Mouse (Mus musculus): Measurements from ENCODE around the gene Slc29a1. TPM values are rescaled to one million over a fixed set of nuclear protein-coding genes. Genes with fewer than 3 reads are reported as not detected.

Gene Slc29a1
- total and polyA plus RNA-seq, 3 experiments, result 80.3 to 160 (median 84.6) TPM

GRCm38 (mm10) chr17:45551816-45552451 lies 47.5 kb downstream of the Slc29a1 start:
- H3K4me3 ChIP-seq, result no peak overlapping the region
- no peak overlapping the region for H3K9ac ChIP-seq (ENCODE audit: low read depth, low read length)
- peaks cover 9% of the 10 kb centered on the region for H3K27me3 ChIP-seq (ENCODE audit: control insufficient read depth, insufficient read depth, low read length)
- H3K36me3 ChIP-seq (ENCODE audit: control insufficient read depth, insufficient read depth, low read length), result no peaks in the 10 kb centered on the region
- H3K27ac ChIP-seq, result no peak overlapping the region
- peaks cover 3% of the 10 kb centered on the region; the same call in 1 of the 2 replicates for H3K4me1 ChIP-seq (ENCODE audit: control insufficient read depth, insufficient read depth, low read length)
- no peaks in the 10 kb centered on the region for H3K79me2 ChIP-seq (replicated peaks; ENCODE audit: control insufficient read depth, insufficient read depth, low read length)
- intact Hi-C loops (cut with DNase I), result loop anchor here (1.0 kb wide), 2 partner anchors 36 to 74 kb away; no protein-coding TSS in a partner anchor
- 6% methylated on average over 8 of the region's 8 CpGs for WGBS
- DNase-seq, result peak; percentile 74 to 83
- TF ChIP-seq CTCF (IDR thresholded peaks at IDR 0.05) (peak; percentile 96), POLR2A (IDR thresholded peaks at IDR 0.05; ENCODE audit: insufficient read depth, low read depth, low read length) (no peak), EP300 (IDR thresholded peaks at IDR 0.05; ENCODE audit: insufficient read depth, low read depth, low read length) (peak; percentile 84)

- intact Hi-C loops (cut with DNase I), result no loop called here
- H3K27me3 ChIP-seq (ENCODE audit: control insufficient read depth, insufficient read depth, low read length), result peaks cover 13% of the 10 kb centered on the region
- WGBS, result 51% methylated on average over 7 of the region's 7 CpGs
These were observed 48.1 kb downstream of the Slc29a1 start for GRCm38 (mm10) chr17:45551249-45551796.

GRCm38 (mm10) chr17:45550253-45550652 lies 49.2 kb downstream of the Slc29a1 start:
- H3K4me3 ChIP-seq, result no peak overlapping the region
- H3K27ac ChIP-seq, result no peak overlapping the region
- H3K9ac ChIP-seq (ENCODE audit: low read depth, low read length), result no peak overlapping the region
- TF ChIP-seq EP300 (IDR thresholded peaks at IDR 0.05; ENCODE audit: insufficient read depth, low read depth, low read length) (no peak), CTCF (IDR thresholded peaks at IDR 0.05) (no peak), POLR2A (IDR thresholded peaks at IDR 0.05; ENCODE audit: insufficient read depth, low read depth, low read length) (no peak)
- no peaks in the 10 kb centered on the region for H3K36me3 ChIP-seq (ENCODE audit: control insufficient read depth, insufficient read depth, low read length)
- peaks cover 2% of the 10 kb centered on the region; the same call in 1 of the 2 replicates for H3K4me1 ChIP-seq (ENCODE audit: control insufficient read depth, insufficient read depth, low read length)
- no peaks in the 10 kb centered on the region for H3K79me2 ChIP-seq (replicated peaks; ENCODE audit: control insufficient read depth, insufficient read depth, low read length)
- no peak for DNase-seq
- 42% methylated on average over 5 of the region's 5 CpGs for WGBS
- intact Hi-C loops (cut with DNase I), result no loop called here
- peaks cover 19% of the 10 kb centered on the region for H3K27me3 ChIP-seq (ENCODE audit: control insufficient read depth, insufficient read depth, low read length)

More at GRCm38 (mm10) chr17:45551249-45551796, 48.1 kb downstream of the Slc29a1 start:
- H3K27ac ChIP-seq, result no peak overlapping the region
- H3K4me3 ChIP-seq, result no peak overlapping the region
- no peak for TF ChIP-seq CTCF (IDR thresholded peaks at IDR 0.05)
- TF ChIP-seq EP300 (IDR thresholded peaks at IDR 0.05; ENCODE audit: insufficient read depth, low read depth, low read length), result no peak
- no peak for TF ChIP-seq POLR2A (IDR thresholded peaks at IDR 0.05; ENCODE audit: insufficient read depth, low read depth, low read length)
- H3K79me2 ChIP-seq (replicated peaks; ENCODE audit: control insufficient read depth, insufficient read depth, low read length), result no peaks in the 10 kb centered on the region
- DNase-seq, result no peak
- H3K36me3 ChIP-seq (ENCODE audit: control insufficient read depth, insufficient read depth, low read length), result no peaks in the 10 kb centered on the region
- peaks cover 2% of the 10 kb centered on the region; the same call in 1 of the 2 replicates for H3K4me1 ChIP-seq (ENCODE audit: control insufficient read depth, insufficient read depth, low read length)
- H3K9ac ChIP-seq (ENCODE audit: low read depth, low read length), result no peak overlapping the region

GRCm38 (mm10) chr17:45549617-45550181 lies 49.7 kb downstream of the Slc29a1 start, which contains the start of gene Tmem151b:
Gene Tmem151b, minus strand, starts transcription at chr17:45549677.
- peaks cover 2% of the 10 kb centered on the region; the same call in 1 of the 2 replicates for H3K4me1 ChIP-seq (ENCODE audit: control insufficient read depth, insufficient read depth, low read length)
- H3K9ac ChIP-seq (ENCODE audit: low read depth, low read length), result peak within 1 kb of the TSS; percentile 31; the same call in 1 of the 2 replicates
- peaks cover 24% of the 10 kb centered on the region for H3K27me3 ChIP-seq (ENCODE audit: control insufficient read depth, insufficient read depth, low read length)
- WGBS, result 2% methylated on average over 28 of the region's 29 CpGs
- H3K79me2 ChIP-seq (replicated peaks; ENCODE audit: control insufficient read depth, insufficient read depth, low read length), result no peaks in the 10 kb centered on the region
- no peak within 1 kb of the TSS for H3K27ac ChIP-seq
- no peak for DNase-seq
- intact Hi-C loops (cut with DNase I), result no loop called here
- no peaks in the 10 kb centered on the region for H3K36me3 ChIP-seq (ENCODE audit: control insufficient read depth, insufficient read depth, low read length)
- H3K4me3 ChIP-seq, result peak within 1 kb of the TSS; percentile 46
- no peak for TF ChIP-seq EP300 (IDR thresholded peaks at IDR 0.05; ENCODE audit: insufficient read depth, low read depth, low read length)
- TF ChIP-seq CTCF (IDR thresholded peaks at IDR 0.05), result no peak
- TF ChIP-seq POLR2A (IDR thresholded peaks at IDR 0.05; ENCODE audit: insufficient read depth, low read depth, low read length), result no peak

GRCm38 (mm10) chr17:45548541-45549512 lies 50.6 kb downstream of the Slc29a1 start:
- intact Hi-C loops (cut with DNase I), result no loop called here
- H3K27me3 ChIP-seq (ENCODE audit: control insufficient read depth, insufficient read depth, low read length), result peaks cover 27% of the 10 kb centered on the region
- no peaks in the 10 kb centered on the region for H3K79me2 ChIP-seq (replicated peaks; ENCODE audit: control insufficient read depth, insufficient read depth, low read length)
- DNase-seq, result no peak
- peak overlapping the region; percentile 31; the same call in 1 of the 2 replicates for H3K9ac ChIP-seq (ENCODE audit: low read depth, low read length)
- no peaks in the 10 kb centered on the region for H3K36me3 ChIP-seq (ENCODE audit: control insufficient read depth, insufficient read depth, low read length)
- 5% methylated on average over 52 of the region's 68 CpGs for WGBS
- H3K4me3 ChIP-seq, result peak overlapping the region; percentile 46
- peaks cover 2% of the 10 kb centered on the region; the same call in 1 of the 2 replicates for H3K4me1 ChIP-seq (ENCODE audit: control insufficient read depth, insufficient read depth, low read length)
- H3K27ac ChIP-seq, result no peak overlapping the region
- TF ChIP-seq POLR2A (IDR thresholded peaks at IDR 0.05; ENCODE audit: insufficient read depth, low read depth, low read length) (no peak), EP300 (IDR thresholded peaks at IDR 0.05; ENCODE audit: insufficient read depth, low read depth, low read length) (no peak), CTCF (IDR thresholded peaks at IDR 0.05) (peak; percentile 26)
